24 mouse cellular contexts compared by ENCODE assay signal in the genomic region with DNA sequence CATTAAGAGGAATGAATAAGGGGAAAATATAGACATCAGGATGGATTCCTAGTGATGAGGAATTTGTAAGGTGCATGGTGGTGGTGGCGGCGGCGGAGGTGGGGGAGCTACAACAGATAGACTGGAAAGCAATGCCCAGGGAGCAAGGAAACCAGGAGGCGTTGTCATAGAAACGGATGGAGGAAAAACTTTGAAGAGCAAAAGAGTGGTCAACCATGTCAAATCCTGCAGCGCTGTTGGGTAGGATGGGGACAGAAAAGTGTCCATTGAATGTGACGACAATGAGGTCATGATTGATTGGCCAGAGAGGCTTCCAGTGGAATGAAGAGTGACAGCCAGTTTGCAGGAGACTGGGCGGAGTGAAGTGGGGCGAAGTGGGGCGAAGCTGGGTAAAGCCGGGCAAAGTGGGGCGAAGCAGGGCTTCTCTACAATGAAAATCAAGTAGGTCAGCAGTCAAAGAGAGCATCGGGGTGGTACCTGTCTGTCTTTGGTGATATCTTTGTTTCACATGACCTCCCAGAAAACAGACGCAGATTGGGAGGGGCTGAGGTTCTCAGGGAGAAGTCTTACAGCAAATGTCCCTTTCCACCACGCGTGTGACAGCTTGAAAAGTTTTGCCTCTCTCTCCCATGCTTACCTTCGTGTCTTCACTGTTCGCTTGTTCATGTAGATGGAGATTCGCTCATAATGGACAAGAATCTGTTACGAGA.
DNase-seq lines count a peak whose midpoint lies in the region; ATAC-seq and TF ChIP-seq lines count a peak whose summit lies in the region.
"Had no signal": no experiment of that assay in that cellular context is flagged by ENCODE, and none has a peak within 500 bp of the region (broad histone marks: within the 10 kb centered on the region; RNA-seq: fewer than 3 reads in every experiment).

No protein-coding gene starts in this region.

- H3K36me3 ChIP-seq in hindbrain, embryonic 16.5 days (ENCODE audit: control insufficient read depth, insufficient read depth, low read length) = no peaks in the 10 kb centered on the region
- no peaks in the 10 kb centered on the region for H3K36me3 ChIP-seq in midbrain, embryonic 15.5 days (replicated peaks)
- no peaks in the 10 kb centered on the region for H3K36me3 ChIP-seq in forebrain, postnatal 0 days (ENCODE audit: insufficient read depth)
- H3K36me3 ChIP-seq: embryonic facial prominence, embryonic 15.5 days; forebrain, embryonic 10.5 days; heart, embryonic 12.5 days; kidney, embryonic 15.5 days; limb, embryonic 13.5 days; liver, embryonic 13.5 days; lung, embryonic 15.5 days; neural tube, embryonic 12.5 days had no signal

- WGBS in hindbrain, embryonic 16.5 days = 45% methylated on average over 20 of the region's 20 CpGs
- WGBS in midbrain, embryonic 15.5 days = 31% methylated on average over 20 of the region's 20 CpGs
- 69% methylated on average over 20 of the region's 20 CpGs for WGBS in forebrain, postnatal 0 days

- ATAC-seq in hindbrain, embryonic 16.5 days = no peak
- peak; percentile 33; the same call in 1 of the 2 replicates for ATAC-seq in midbrain, embryonic 15.5 days (replicated peaks)
- no peak for ATAC-seq in forebrain, postnatal 0 days
- ATAC-seq: activated CD4-positive, CD25-positive, alpha-beta regulatory T cell, adult 4 months; CD4-positive, CD25-positive, alpha-beta regulatory T cell, adult 4 months; Patski had no signal

- H3K4me3 ChIP-seq in hindbrain, embryonic 16.5 days (ENCODE audit: low read length) = no peak overlapping the region
- no peak overlapping the region for H3K4me3 ChIP-seq in midbrain, embryonic 15.5 days
- H3K4me3 ChIP-seq in forebrain, postnatal 0 days (ENCODE audit: low read depth, low read length) = no peak overlapping the region
- H3K4me3 ChIP-seq: embryonic facial prominence, embryonic 15.5 days; forebrain, embryonic 10.5 days; gastrocnemius, adult 2 months; heart, embryonic 12.5 days; kidney, embryonic 15.5 days; limb, embryonic 13.5 days; liver, embryonic 13.5 days; lung, embryonic 15.5 days; neural tube, embryonic 12.5 days had no signal

- no peaks in the 10 kb centered on the region for H3K9me3 ChIP-seq in hindbrain, embryonic 16.5 days (ENCODE audit: control insufficient read depth, low read length)
- H3K9me3 ChIP-seq in midbrain, embryonic 15.5 days = no peaks in the 10 kb centered on the region
- H3K9me3 ChIP-seq in forebrain, postnatal 0 days (ENCODE audit: low read length) = no peaks in the 10 kb centered on the region
- H3K9me3 ChIP-seq: embryonic facial prominence, embryonic 15.5 days; forebrain, embryonic 10.5 days; heart, embryonic 12.5 days; kidney, embryonic 15.5 days; limb, embryonic 13.5 days; liver, embryonic 13.5 days; lung, embryonic 15.5 days; neural tube, embryonic 12.5 days had no signal

- no peak for TF ChIP-seq CTCF in forebrain, postnatal 0 days (IDR thresholded peaks at IDR 0.05; ENCODE audit: low read depth)

- H3K27me3 ChIP-seq in hindbrain, embryonic 16.5 days (replicated peaks; ENCODE audit: control insufficient read depth, insufficient read depth, low read length) = no peaks in the 10 kb centered on the region
- peaks cover 6% of the 10 kb centered on the region for H3K27me3 ChIP-seq in midbrain, embryonic 15.5 days (replicated peaks)
- no peaks in the 10 kb centered on the region for H3K27me3 ChIP-seq in forebrain, postnatal 0 days (ENCODE audit: insufficient read depth, low read length)
- H3K27me3 ChIP-seq: embryonic facial prominence, embryonic 15.5 days; heart, embryonic 12.5 days; kidney, embryonic 15.5 days; limb, embryonic 13.5 days; liver, embryonic 13.5 days; lung, embryonic 15.5 days; neural tube, embryonic 12.5 days had no signal

- no peak overlapping the region for H3K27ac ChIP-seq in hindbrain, embryonic 16.5 days (ENCODE audit: low read depth, low read length)
- no peak overlapping the region for H3K27ac ChIP-seq in midbrain, embryonic 15.5 days
- H3K27ac ChIP-seq in forebrain, postnatal 0 days (ENCODE audit: low read depth, low read length) = no peak overlapping the region
- H3K27ac ChIP-seq: embryonic facial prominence, embryonic 15.5 days; forebrain, embryonic 10.5 days; gastrocnemius, adult 2 months; kidney, embryonic 15.5 days; limb, embryonic 13.5 days; liver, embryonic 13.5 days; lung, embryonic 15.5 days; neural tube, embryonic 12.5 days had no signal

- H3K4me2 ChIP-seq in hindbrain, embryonic 16.5 days (ENCODE audit: low read length) = peak overlapping the region; percentile 36
- peak overlapping the region; percentile 22 for H3K4me2 ChIP-seq in midbrain, embryonic 15.5 days
- no peak overlapping the region for H3K4me2 ChIP-seq in forebrain, postnatal 0 days (ENCODE audit: low read depth)
- H3K4me2 ChIP-seq: embryonic facial prominence, embryonic 15.5 days; heart, embryonic 12.5 days; kidney, embryonic 15.5 days; limb, embryonic 13.5 days; liver, embryonic 13.5 days; lung, embryonic 15.5 days; neural tube, embryonic 12.5 days had no signal

- DNase-seq in R1 (ENCODE audit: low read depth, low spot score) = peak; percentile 48
- peak; percentile 14 for DNase-seq in embryo, embryonic 9.5 days (ENCODE audit: extremely low spot score)
- DNase-seq in kidney, adult 9 months = no peak
- no peak for DNase-seq in urinary bladder, postnatal 14 days (ENCODE audit: low spot score)
- DNase-seq in forebrain, postnatal 0 days = no peak
- DNase-seq in cerebellum, adult 9-11 months = no peak
- DNase-seq: adrenal gland, postnatal 25 days; cerebellum, adult 9-10 months; gastrocnemius, adult 2 months; heart, postnatal 14 days; liver, embryonic 13.5 days; thymus, postnatal 36 days had no signal

- no peak overlapping the region for H3K9ac ChIP-seq in hindbrain, embryonic 16.5 days (ENCODE audit: low read depth, low read length)
- no peak overlapping the region for H3K9ac ChIP-seq in midbrain, embryonic 15.5 days
- no peak overlapping the region for H3K9ac ChIP-seq in forebrain, postnatal 0 days
- H3K9ac ChIP-seq: embryonic facial prominence, embryonic 15.5 days; heart, embryonic 12.5 days; kidney, embryonic 15.5 days; limb, embryonic 13.5 days; liver, embryonic 13.5 days; lung, embryonic 15.5 days; neural tube, embryonic 12.5 days had no signal

- peaks cover 6% of the 10 kb centered on the region for H3K4me1 ChIP-seq in hindbrain, embryonic 16.5 days (ENCODE audit: control insufficient read depth, insufficient read depth, low read depth, low read length)
- peaks cover 16% of the 10 kb centered on the region for H3K4me1 ChIP-seq in midbrain, embryonic 15.5 days
- H3K4me1 ChIP-seq in forebrain, postnatal 0 days (ENCODE audit: insufficient read depth) = no peaks in the 10 kb centered on the region; the same call in 1 of the 2 replicates
- H3K4me1 ChIP-seq: embryonic facial prominence, embryonic 15.5 days; kidney, embryonic 15.5 days; liver, embryonic 13.5 days; lung, embryonic 15.5 days had no signal

Comparison
In these comparisons a context has a peak if more than half of its experiments do, and no peak if none do; other contexts are left out.
1. DNase-seq: peak in R1 (single experiment) and embryo, embryonic 9.5 days (single experiment); none in kidney, adult 9 months (single experiment), urinary bladder, postnatal 14 days (single experiment), forebrain, postnatal 0 days (single experiment) and cerebellum, adult 9-11 months (single experiment).